Mouse (Mus musculus) layer of hippocampus, adult 11-12 months (tissue): ENCODE results near the gene Epha2.

ENCODE experiments used
- DNase-seq: peaks from one replicate; pipeline ENCODE4 v3.0.0; 2022; ENCODE audit warnings: low spot score

Gene Epha2

GRCm38 (mm10) chr4:141280471-141280870, 20.6 kb upstream of the Epha2 start:
- DNase-seq, result no peak

GRCm38 (mm10) chr4:141281153-141281552, 19.9 kb upstream of the Epha2 start:
- DNase-seq, result no peak

GRCm38 (mm10) chr4:141281578-141281977, 19.5 kb upstream of the Epha2 start:
- no peak for DNase-seq

- no peak for DNase-seq
These were observed 19.0 kb upstream of the Epha2 start for GRCm38 (mm10) chr4:141282087-141282486.

- DNase-seq, result no peak
These were observed 18.4 kb upstream of the Epha2 start for GRCm38 (mm10) chr4:141282623-141283022.

GRCm38 (mm10) chr4:141283176-141283878, 17.7 kb upstream of the Epha2 start:
- no peak for DNase-seq

GRCm38 (mm10) chr4:141283879-141284411, 17.1 kb upstream of the Epha2 start:
- no peak for DNase-seq

GRCm38 (mm10) chr4:141284486-141284885, 16.6 kb upstream of the Epha2 start:
- DNase-seq, result no peak

- DNase-seq, result no peak
These were observed 15.9 kb upstream of the Epha2 start for GRCm38 (mm10) chr4:141285128-141285527.

- DNase-seq, result no peak
These were observed 14.1 kb upstream of the Epha2 start for GRCm38 (mm10) chr4:141286860-141287517.

GRCm38 (mm10) chr4:141287518-141288004, 13.5 kb upstream of the Epha2 start:
- no peak for DNase-seq

- DNase-seq, result no peak
These were observed 12.9 kb upstream of the Epha2 start for GRCm38 (mm10) chr4:141288152-141288551.

- no peak for DNase-seq
These were observed 9.3 kb upstream of the Epha2 start for GRCm38 (mm10) chr4:141291571-141292375.

- no peak for DNase-seq
These were observed 5.3 kb upstream of the Epha2 start for GRCm38 (mm10) chr4:141295774-141296186.

- no peak for DNase-seq
These were observed 3.1 kb upstream of the Epha2 start for GRCm38 (mm10) chr4:141297934-141298333.

- DNase-seq, result no peak
These were observed 1.7 kb upstream of the Epha2 start for GRCm38 (mm10) chr4:141299356-141299755.

GRCm38 (mm10) chr4:141300196-141300595, 844 bp upstream of the Epha2 start:
- DNase-seq, result no peak

- DNase-seq, result no peak
These were observed 769 bp downstream of the Epha2 start for GRCm38 (mm10) chr4:141301591-141302427.

GRCm38 (mm10) chr4:141302428-141303401, 1.7 kb downstream of the Epha2 start:
- DNase-seq, result no peak
